ENCODE assay signal across 8 mouse cellular contexts in the genomic region with DNA sequence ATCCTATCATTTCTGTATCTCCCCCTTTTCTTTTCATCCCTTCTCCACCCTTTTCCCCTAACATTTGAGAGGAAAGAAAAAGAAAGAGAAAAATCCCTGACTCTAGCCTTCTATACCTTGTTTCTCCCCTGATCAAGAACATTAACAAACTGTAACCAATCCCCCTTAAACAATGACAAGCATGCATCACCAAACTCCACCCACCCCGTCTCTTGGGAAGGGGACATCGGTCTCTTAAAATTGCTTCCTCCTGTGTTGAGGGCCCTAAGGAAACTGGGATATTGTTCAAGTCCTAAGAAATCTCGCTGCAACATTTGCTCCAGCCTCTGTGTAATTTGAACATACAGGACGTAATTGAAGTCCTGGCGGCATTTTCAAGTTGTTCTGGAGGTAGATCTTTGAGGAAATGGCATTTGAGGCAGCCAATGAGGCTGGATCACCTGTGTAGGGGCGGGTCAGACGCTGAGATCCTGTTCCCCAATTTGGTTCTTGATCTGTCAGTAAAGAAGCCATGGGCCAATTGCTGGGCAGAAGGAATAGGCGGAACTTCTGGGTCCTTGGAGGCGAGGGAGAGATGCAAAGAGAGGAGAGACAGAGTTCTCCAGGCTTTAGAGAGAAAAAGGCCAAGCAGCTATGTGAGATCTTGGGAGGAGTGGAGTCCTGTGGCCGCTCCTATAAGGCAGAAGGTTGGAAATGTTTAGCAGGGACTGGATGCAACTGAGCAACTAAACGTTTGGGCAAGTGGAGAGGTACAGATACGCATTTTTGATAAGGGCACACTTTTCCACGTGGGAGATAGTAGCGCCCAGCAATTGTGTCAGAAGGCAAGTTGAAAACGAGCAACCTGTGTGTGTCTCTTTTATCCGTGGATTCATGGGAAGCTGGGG. TPM values are rescaled to one million over a fixed set of nuclear protein-coding genes. Genes with fewer than 3 reads are reported as not detected.
DNase-seq lines count a peak whose midpoint lies in the region; ATAC-seq and TF ChIP-seq lines count a peak whose summit lies in the region.

No protein-coding gene starts in this region.

- no peaks in the 10 kb centered on the region for H3K36me3 ChIP-seq in embryonic facial prominence, embryonic 12.5 days
- H3K36me3 ChIP-seq in kidney, adult 2 months (ENCODE audit: control insufficient read depth, insufficient read depth, low read length), result no peaks in the 10 kb centered on the region
- H3K36me3 ChIP-seq in limb, embryonic 11.5 days (ENCODE audit: control insufficient read depth, insufficient read depth, low read length), result no peaks in the 10 kb centered on the region
- no peaks in the 10 kb centered on the region for H3K36me3 ChIP-seq in midbrain, embryonic 12.5 days

- H3K27me3 ChIP-seq in embryonic facial prominence, embryonic 12.5 days, result no peaks in the 10 kb centered on the region
- no peaks in the 10 kb centered on the region for H3K27me3 ChIP-seq in kidney, adult 2 months (replicated peaks; ENCODE audit: control insufficient read depth, insufficient read depth, low read length)
- no peaks in the 10 kb centered on the region for H3K27me3 ChIP-seq in limb, embryonic 11.5 days (ENCODE audit: control insufficient read depth, insufficient read depth, low read length)
- H3K27me3 ChIP-seq in midbrain, embryonic 12.5 days, result 0 out of 2 replicates have a peak, but pooled peaks cover 19% of the 10 kb centered on the region

- peak overlapping the region; percentile 58; the same call in 1 of the 2 replicates for H3K27ac ChIP-seq in embryonic facial prominence, embryonic 12.5 days
- H3K27ac ChIP-seq in kidney, adult 2 months (ENCODE audit: insufficient read depth, low read depth, low read length), result no peak overlapping the region
- no peak overlapping the region for H3K27ac ChIP-seq in limb, embryonic 11.5 days (replicated peaks; ENCODE audit: low read depth, low read length)
- H3K27ac ChIP-seq in midbrain, embryonic 12.5 days (replicated peaks), result no peak overlapping the region

- ATAC-seq in embryonic facial prominence, embryonic 12.5 days (ENCODE audit: insufficient number of reproducible peaks, insufficient read depth, low FRiP score, low TSS enrichment), result peak; percentile 87
- ATAC-seq in limb, embryonic 11.5 days (ENCODE audit: insufficient number of reproducible peaks, low FRiP score, low TSS enrichment, low read depth), result peak; percentile 90
- peak; percentile 78 for ATAC-seq in midbrain, embryonic 12.5 days (ENCODE audit: low FRiP score, low read depth)

- 0 out of 2 replicates have a peak, but pooled peaks cover 11% of the 10 kb centered on the region for H3K4me1 ChIP-seq in embryonic facial prominence, embryonic 12.5 days
- H3K4me1 ChIP-seq in kidney, adult 2 months (ENCODE audit: control insufficient read depth, insufficient read depth, low read length), result no peaks in the 10 kb centered on the region
- H3K4me1 ChIP-seq in limb, embryonic 11.5 days (ENCODE audit: control insufficient read depth, insufficient read depth, low read length), result peaks cover 8% of the 10 kb centered on the region
- H3K4me1 ChIP-seq in midbrain, embryonic 12.5 days, result peaks cover 5% of the 10 kb centered on the region

- H3K4me2 ChIP-seq in embryonic facial prominence, embryonic 12.5 days (replicated peaks), result peak overlapping the region; percentile 78
- H3K4me2 ChIP-seq in limb, embryonic 11.5 days (ENCODE audit: low read depth, severe bottlenecking), result peak overlapping the region; percentile 71
- H3K4me2 ChIP-seq in midbrain, embryonic 12.5 days (replicated peaks), result peak overlapping the region; percentile 53

- TF ChIP-seq CTCF in kidney, adult 2 months (conservative IDR thresholded peaks at IDR 0.05; ENCODE audit: insufficient read depth, insufficient read length, low read depth, low read length), result no peak

- WGBS in embryonic facial prominence, embryonic 12.5 days, result 1% methylated on average over 16 of the region's 16 CpGs
- WGBS in kidney, adult 2 months, result 2% methylated on average over 16 of the region's 16 CpGs
- WGBS in limb, embryonic 11.5 days, result 2% methylated on average over 16 of the region's 16 CpGs
- WGBS in midbrain, embryonic 12.5 days, result 4% methylated on average over 16 of the region's 16 CpGs

- TF ChIP-seq POLR2A in kidney, adult 2 months (IDR thresholded peaks at IDR 0.05; ENCODE audit: low read depth, low read length), result no peak

- no peaks in the 10 kb centered on the region for H3K9me3 ChIP-seq in embryonic facial prominence, embryonic 12.5 days
- H3K9me3 ChIP-seq in limb, embryonic 11.5 days (ENCODE audit: control insufficient read depth, low read length), result no peaks in the 10 kb centered on the region
- no peaks in the 10 kb centered on the region for H3K9me3 ChIP-seq in midbrain, embryonic 12.5 days

- peak overlapping the region; percentile 57 for H3K9ac ChIP-seq in embryonic facial prominence, embryonic 12.5 days
- peak overlapping the region; percentile 60 for H3K9ac ChIP-seq in limb, embryonic 11.5 days (ENCODE audit: low read length)
- H3K9ac ChIP-seq in midbrain, embryonic 12.5 days (replicated peaks), result peak overlapping the region; percentile 24

- peak; percentile 96 for DNase-seq in A20 (ENCODE audit: low read depth, low spot score)
- DNase-seq in adrenal gland, postnatal 25 days, result peak; percentile 61
- peak; percentile 73 for DNase-seq in heart, adult 8-10 months (ENCODE audit: low spot score)
- peak; percentile 94 for DNase-seq in kidney, adult 2 months
- peak; percentile 86 for DNase-seq in limb, embryonic 11.5 days (ENCODE audit: low spot score)
- DNase-seq in spleen, postnatal 10 days (ENCODE audit: low spot score in 2 of 2), result peak; percentile 75 to 89

- peak overlapping the region; percentile 47 for H3K4me3 ChIP-seq in embryonic facial prominence, embryonic 12.5 days
- no peak overlapping the region; the same call in 1 of the 2 replicates for H3K4me3 ChIP-seq in kidney, adult 2 months (ENCODE audit: insufficient read depth, low read depth, low read length)
- peak overlapping the region; percentile 35 for H3K4me3 ChIP-seq in limb, embryonic 11.5 days (ENCODE audit: low read depth, low read length)
- peak overlapping the region; percentile 28 for H3K4me3 ChIP-seq in midbrain, embryonic 12.5 days

RNA-seq across cellular contexts. Expression of gene Fam213b, which starts 5.5 kb away (rescaled TPM):
- total RNA-seq in adrenal gland, postnatal 25 days (2021), result 126 and 172 TPM in 2 replicates
- 45.7 and 47.8 TPM in 2 replicates for polyA plus RNA-seq in embryonic facial prominence, embryonic 12.5 days (2016; fragmentation: Nextera tagmentation; extraction: Ambion mirVana)
- 100 to 1,000 TPM in 2 of 4 experiments, 10 to 100 TPM in 2; 92.4 to 111 (median 101) TPM for total RNA-seq in heart, adult 8-10 months (2022)
- 74.0 and 92.4 TPM in 2 replicates for polyA plus RNA-seq in kidney, adult 2 months (2012; rRNA removed)
- polyA plus RNA-seq in limb, embryonic 11.5 days (2014; fragmentation: Nextera tagmentation; extraction: Ambion mirVana), result 37.4 and 41.9 TPM in 2 replicates
- polyA plus RNA-seq in midbrain, embryonic 12.5 days (2016; fragmentation: Nextera tagmentation; extraction: Ambion mirVana), result 33.2 and 36.0 TPM in 2 replicates

RNA-seq across cellular contexts. Expression of gene Tnfrsf14, which starts 23.9 kb away (rescaled TPM):
- total RNA-seq in adrenal gland, postnatal 25 days (2021), result 2.1 and 5.9 TPM in 2 replicates
- 1.2 TPM in 2 replicates for polyA plus RNA-seq in embryonic facial prominence, embryonic 12.5 days (2016; fragmentation: Nextera tagmentation; extraction: Ambion mirVana)
- total RNA-seq in heart, adult 8-10 months (2022), result 1 to 10 TPM; 4.0 to 9.1 (median 4.5) TPM
- polyA plus RNA-seq in kidney, adult 2 months (2012; rRNA removed), result 12.1 and 19.4 TPM in 2 replicates
- polyA plus RNA-seq in limb, embryonic 11.5 days (2014; fragmentation: Nextera tagmentation; extraction: Ambion mirVana), result 0.77 and 1.3 TPM in 2 replicates
- polyA plus RNA-seq in midbrain, embryonic 12.5 days (2016; fragmentation: Nextera tagmentation; extraction: Ambion mirVana), result 0.78 and 1.0 TPM in 2 replicates

RNA-seq across cellular contexts. Expression of gene Mmel1, which starts 35.0 kb away (rescaled TPM):
- 5.6 and 6.2 TPM in 2 replicates for total RNA-seq in adrenal gland, postnatal 25 days (2021)
- polyA plus RNA-seq in embryonic facial prominence, embryonic 12.5 days (2016; fragmentation: Nextera tagmentation; extraction: Ambion mirVana), result 0.11 and 0.18 TPM in 2 replicates
- total RNA-seq in heart, adult 8-10 months (2022), result under 1 TPM in 2 of 4 experiments, not detected in 2; 0.16 to 0.20 TPM
- 0.03 and 0.19 TPM in 2 replicates for polyA plus RNA-seq in kidney, adult 2 months (2012; rRNA removed)
- polyA plus RNA-seq in limb, embryonic 11.5 days (2014; fragmentation: Nextera tagmentation; extraction: Ambion mirVana), result not detected in 2 replicates
- 0.19 and 0.37 TPM in 2 replicates for polyA plus RNA-seq in midbrain, embryonic 12.5 days (2016; fragmentation: Nextera tagmentation; extraction: Ambion mirVana)

RNA-seq across cellular contexts. Expression of gene Hes5, which starts 56.3 kb away (rescaled TPM):
- total RNA-seq in adrenal gland, postnatal 25 days (2021), result not detected in 2 replicates
- polyA plus RNA-seq in embryonic facial prominence, embryonic 12.5 days (2016; fragmentation: Nextera tagmentation; extraction: Ambion mirVana), result 29.6 and 37.3 TPM in 2 replicates
- total RNA-seq in heart, adult 8-10 months (2022), result not detected
- polyA plus RNA-seq in kidney, adult 2 months (2012; rRNA removed), result not detected in 2 replicates
- 0.49 and 0.60 TPM in 2 replicates for polyA plus RNA-seq in limb, embryonic 11.5 days (2014; fragmentation: Nextera tagmentation; extraction: Ambion mirVana)
- 800 and 870 TPM in 2 replicates for polyA plus RNA-seq in midbrain, embryonic 12.5 days (2016; fragmentation: Nextera tagmentation; extraction: Ambion mirVana)

RNA-seq across cellular contexts. Expression of gene Pank4, which starts 59.5 kb away (rescaled TPM):
- total RNA-seq in adrenal gland, postnatal 25 days (2021), result 33.6 and 33.8 TPM in 2 replicates
- 56.0 and 62.2 TPM in 2 replicates for polyA plus RNA-seq in embryonic facial prominence, embryonic 12.5 days (2016; fragmentation: Nextera tagmentation; extraction: Ambion mirVana)
- 10 to 100 TPM; 38.6 to 44.1 (median 41.2) TPM for total RNA-seq in heart, adult 8-10 months (2022)
- 37.5 and 41.5 TPM in 2 replicates for polyA plus RNA-seq in kidney, adult 2 months (2012; rRNA removed)
- 50.0 and 51.4 TPM in 2 replicates for polyA plus RNA-seq in limb, embryonic 11.5 days (2014; fragmentation: Nextera tagmentation; extraction: Ambion mirVana)
- 48.5 and 50.2 TPM in 2 replicates for polyA plus RNA-seq in midbrain, embryonic 12.5 days (2016; fragmentation: Nextera tagmentation; extraction: Ambion mirVana)
